Mouse (Mus musculus): ENCODE measurements around the gene Pam16. TPM values are rescaled to one million over a fixed set of nuclear protein-coding genes. Genes with fewer than 3 reads are reported as not detected.

The Pam16 gene
- 127 and 131 TPM in 2 replicates for total RNA-seq (2012; rRNA removed)

DNA sequence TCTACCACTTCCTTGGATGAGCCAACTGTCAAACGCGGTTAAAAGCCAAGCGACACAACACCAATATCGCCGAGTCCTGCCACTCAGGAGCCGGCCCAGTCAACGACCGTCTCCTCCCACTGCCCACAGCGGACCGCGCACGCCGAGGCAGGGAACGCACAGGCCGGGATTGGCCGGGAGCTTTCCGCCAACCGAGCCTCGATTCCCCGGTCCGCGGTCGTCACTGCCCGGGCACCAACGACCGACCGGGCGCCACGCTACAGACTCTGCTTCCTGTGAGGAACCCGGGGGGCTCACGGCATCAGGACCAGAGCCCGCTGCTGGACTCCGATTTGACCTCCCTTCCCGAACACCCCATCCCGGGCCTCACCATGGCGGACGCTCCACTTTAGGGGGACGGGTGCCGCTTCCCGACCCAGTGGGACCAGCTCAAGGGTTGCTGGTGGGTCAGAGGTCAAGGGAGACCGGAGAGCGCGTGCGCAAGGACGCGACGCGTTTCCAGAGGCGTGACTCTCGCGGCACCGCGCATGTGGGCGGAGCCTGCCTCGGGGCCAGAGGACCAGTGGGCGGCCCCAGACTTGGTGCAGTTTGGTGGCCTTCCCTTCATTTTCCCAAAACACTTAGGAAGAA lies at the start of gene Pam16:
Gene Pam16, minus strand, starts transcription at position 508 of the 630 bp plus-strand sequence.
- Histone ChIP-seq H3K27ac (ENCODE audit: insufficient read depth, low read depth, low read length, poor library complexity, severe bottlenecking) (peak within 1 kb of the TSS; percentile 50; the same call in 1 of the 2 replicates), H3K4me1 (ENCODE audit: control insufficient read depth in 2 of 2, insufficient read depth in 2 of 2, low read length in 2 of 2, poor library complexity in 1 of 2) (peaks cover 3 to 9% of the 10 kb centered on the region in 2 experiments; a peak in 3 of 4 replicates), H3K4me3 (ENCODE audit: insufficient read depth in 1 of 2, low read depth in 1 of 2, low read length in 2 of 2, poor library complexity in 1 of 2, severe bottlenecking in 1 of 2) (peak within 1 kb of the TSS; percentile 69 to 78), H3K9ac (ENCODE audit: insufficient read depth, low read depth, low read length, poor library complexity, severe bottlenecking) (peak within 1 kb of the TSS; percentile 78), H3K9me3 (ENCODE audit: control insufficient read depth, insufficient read depth, low read depth, low read length) (no peaks in the 10 kb centered on the region), H3K36me3 (ENCODE audit: control insufficient read depth, insufficient read depth, low read length, poor library complexity, severe bottlenecking) (no peaks in the 10 kb centered on the region; the same call in 1 of the 2 replicates)
- TF ChIP-seq CHD2 (IDR thresholded peaks at IDR 0.05; ENCODE audit: low read depth, low read length) (peak; percentile 86), HCFC1 (IDR thresholded peaks at IDR 0.05; ENCODE audit: borderline replicate concordance, insufficient read depth, low read length) (peak; percentile 42; the same call in 1 of the 2 replicates), MAFK (IDR thresholded peaks at IDR 0.05; ENCODE audit: insufficient read depth, low read depth, low read length) (no peak), ZNF384 (IDR thresholded peaks at IDR 0.05; ENCODE audit: low read depth, low read length) (no peak), ZC3H11A (IDR thresholded peaks at IDR 0.05; ENCODE audit: borderline replicate concordance, low read depth, low read length) (no peak)
- in situ Hi-C loops (cut with MboI; ENCODE audit: low sequenced_read_pairs in 2 of 2, unreplicated experiment in 2 of 2): no loop called here
- DNase-seq (ENCODE audit: low read depth, low spot score): peak; percentile 88

DNA sequence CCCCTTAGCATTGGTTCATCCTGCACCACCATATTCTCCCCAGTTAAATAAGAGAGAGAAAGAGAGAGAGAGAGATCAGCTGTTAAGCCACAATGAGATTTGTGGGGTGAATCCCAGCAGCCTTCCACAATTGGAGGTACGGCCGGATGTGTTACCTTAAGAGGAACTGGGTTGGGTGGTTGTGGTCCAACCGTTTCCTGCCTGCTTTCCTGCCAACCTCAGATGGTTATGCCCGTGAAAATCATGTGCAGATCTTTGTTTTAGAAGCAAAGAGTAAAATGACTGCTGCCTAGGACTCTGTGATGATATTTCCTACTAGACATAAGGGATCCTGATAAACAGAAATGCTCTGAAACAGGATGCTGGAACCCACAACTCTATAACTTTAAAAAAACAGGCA lies 49.3 kb upstream of the Pam16 start:
- in situ Hi-C loops (cut with MboI; ENCODE audit: low sequenced_read_pairs in 2 of 2, unreplicated experiment in 2 of 2): no loop called here
- Histone ChIP-seq H3K9me3 (ENCODE audit: control insufficient read depth, insufficient read depth, low read depth, low read length) (no peaks in the 10 kb centered on the region), H3K36me3 (ENCODE audit: control insufficient read depth, insufficient read depth, low read length, poor library complexity, severe bottlenecking) (peaks cover 21% of the 10 kb centered on the region), H3K4me3 (ENCODE audit: insufficient read depth in 1 of 2, low read depth in 1 of 2, low read length in 2 of 2, poor library complexity in 1 of 2, severe bottlenecking in 1 of 2) (no peak overlapping the region), H3K27ac (ENCODE audit: insufficient read depth, low read depth, low read length, poor library complexity, severe bottlenecking) (no peak overlapping the region), H3K4me1 (ENCODE audit: control insufficient read depth in 2 of 2, insufficient read depth in 2 of 2, low read length in 2 of 2, poor library complexity in 1 of 2) (no peaks in the 10 kb centered on the region), H3K9ac (ENCODE audit: insufficient read depth, low read depth, low read length, poor library complexity, severe bottlenecking) (no peak overlapping the region)
- TF ChIP-seq MAFK (IDR thresholded peaks at IDR 0.05; ENCODE audit: insufficient read depth, low read depth, low read length) (no peak), ZNF384 (IDR thresholded peaks at IDR 0.05; ENCODE audit: low read depth, low read length) (no peak), HCFC1 (IDR thresholded peaks at IDR 0.05; ENCODE audit: borderline replicate concordance, insufficient read depth, low read length) (no peak), ZC3H11A (IDR thresholded peaks at IDR 0.05; ENCODE audit: borderline replicate concordance, low read depth, low read length) (no peak)
- DNase-seq (ENCODE audit: low read depth, low spot score): no peak

DNA sequence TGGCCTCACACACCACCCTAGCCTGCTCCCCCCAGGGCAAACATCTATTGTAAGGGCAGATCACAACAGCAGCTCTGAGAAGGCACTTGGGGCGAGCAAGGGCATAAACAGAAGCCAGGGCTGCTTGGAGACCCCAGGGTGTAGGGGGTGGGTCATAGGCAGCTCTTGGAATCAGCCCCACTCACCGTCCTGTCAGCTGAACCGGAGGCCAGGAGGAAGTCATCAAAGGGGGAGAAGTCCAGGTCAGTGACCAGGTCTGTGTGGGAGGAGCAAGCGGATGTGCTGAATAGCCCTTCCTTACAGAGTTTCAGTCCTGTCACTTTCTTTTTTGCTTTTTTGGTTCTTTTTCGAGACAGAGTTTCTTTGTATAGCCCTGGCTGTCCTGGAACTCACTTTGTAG lies 45.5 kb upstream of the Pam16 start:
- Histone ChIP-seq H3K9me3 (ENCODE audit: control insufficient read depth, insufficient read depth, low read depth, low read length) (no peaks in the 10 kb centered on the region), H3K36me3 (ENCODE audit: control insufficient read depth, insufficient read depth, low read length, poor library complexity, severe bottlenecking) (peaks cover 13% of the 10 kb centered on the region; the same call in 1 of the 2 replicates)
- in situ Hi-C loops (cut with MboI; ENCODE audit: low sequenced_read_pairs in 2 of 2, unreplicated experiment in 2 of 2): no loop called here

DNA sequence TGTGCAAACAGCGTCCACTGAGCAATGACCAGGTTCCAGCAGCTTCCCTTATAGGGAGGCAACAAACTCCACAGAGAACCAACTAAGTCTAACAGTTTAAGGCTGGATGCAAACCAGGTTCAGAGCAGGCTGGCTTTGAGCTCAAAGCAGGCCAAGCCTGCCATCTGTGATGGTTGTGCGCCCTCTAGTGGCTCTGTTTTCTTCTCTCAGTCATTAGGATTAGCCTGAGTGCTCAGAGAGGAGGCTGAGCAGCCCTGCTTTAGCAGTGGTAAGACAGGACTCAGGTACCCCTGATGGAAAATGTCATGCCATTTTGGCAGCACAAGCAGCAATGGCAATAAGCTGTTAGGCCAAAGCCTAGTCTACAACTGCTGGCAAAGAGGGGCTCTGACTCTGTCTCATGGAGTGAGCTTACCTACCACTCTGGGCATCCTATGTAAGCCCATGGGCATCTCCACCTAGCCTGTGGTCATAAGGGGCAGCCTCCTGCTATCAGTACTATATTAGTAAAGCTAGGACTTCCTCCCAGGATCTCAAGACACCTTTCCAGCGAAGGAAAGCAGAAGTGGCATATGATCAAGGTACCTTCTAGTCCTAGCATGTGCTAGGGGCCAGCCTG lies 42.5 kb upstream of the Pam16 start:
- no peak for TF ChIP-seq HCFC1 (IDR thresholded peaks at IDR 0.05; ENCODE audit: borderline replicate concordance, insufficient read depth, low read length)
- no peak for TF ChIP-seq CHD2 (IDR thresholded peaks at IDR 0.05; ENCODE audit: low read depth, low read length)
- peak; percentile 80; the same call in 1 of the 2 replicates for TF ChIP-seq ZC3H11A (IDR thresholded peaks at IDR 0.05; ENCODE audit: borderline replicate concordance, low read depth, low read length)
- no peak for TF ChIP-seq MAFK (IDR thresholded peaks at IDR 0.05; ENCODE audit: insufficient read depth, low read depth, low read length)
- no peak for TF ChIP-seq ZNF384 (IDR thresholded peaks at IDR 0.05; ENCODE audit: low read depth, low read length)
- H3K4me3 ChIP-seq (ENCODE audit: insufficient read depth in 1 of 2, low read depth in 1 of 2, low read length in 2 of 2, poor library complexity in 1 of 2, severe bottlenecking in 1 of 2): no peak overlapping the region
- H3K27ac ChIP-seq (ENCODE audit: insufficient read depth, low read depth, low read length, poor library complexity, severe bottlenecking): no peak overlapping the region
- H3K9me3 ChIP-seq (ENCODE audit: control insufficient read depth, insufficient read depth, low read depth, low read length): no peaks in the 10 kb centered on the region
- peaks cover 8% of the 10 kb centered on the region; the same call in 1 of the 2 replicates for H3K36me3 ChIP-seq (ENCODE audit: control insufficient read depth, insufficient read depth, low read length, poor library complexity, severe bottlenecking)
- in situ Hi-C loops (cut with MboI; ENCODE audit: low sequenced_read_pairs in 2 of 2, unreplicated experiment in 2 of 2): loop anchor here in 1 of 2 experiments (5.0 kb wide), 1 partner anchor 35 kb away; no protein-coding TSS in a partner anchor
- no peak overlapping the region for H3K9ac ChIP-seq (ENCODE audit: insufficient read depth, low read depth, low read length, poor library complexity, severe bottlenecking)
- peaks cover 0 to 4% of the 10 kb centered on the region in 2 experiments; a peak in 1 of 4 replicates for H3K4me1 ChIP-seq (ENCODE audit: control insufficient read depth in 2 of 2, insufficient read depth in 2 of 2, low read length in 2 of 2, poor library complexity in 1 of 2)
- peak; percentile 80 for DNase-seq (ENCODE audit: low read depth, low spot score)

More for the DNA sequence above, 45.5 kb upstream of the Pam16 start:
- Histone ChIP-seq H3K9ac (ENCODE audit: insufficient read depth, low read depth, low read length, poor library complexity, severe bottlenecking) (no peak overlapping the region), H3K4me1 (ENCODE audit: control insufficient read depth in 2 of 2, insufficient read depth in 2 of 2, low read length in 2 of 2, poor library complexity in 1 of 2) (no peaks in the 10 kb centered on the region), H3K4me3 (ENCODE audit: insufficient read depth in 1 of 2, low read depth in 1 of 2, low read length in 2 of 2, poor library complexity in 1 of 2, severe bottlenecking in 1 of 2) (no peak overlapping the region), H3K27ac (ENCODE audit: insufficient read depth, low read depth, low read length, poor library complexity, severe bottlenecking) (no peak overlapping the region)
- TF ChIP-seq HCFC1 (IDR thresholded peaks at IDR 0.05; ENCODE audit: borderline replicate concordance, insufficient read depth, low read length): no peak
- TF ChIP-seq MAFK (IDR thresholded peaks at IDR 0.05; ENCODE audit: insufficient read depth, low read depth, low read length): no peak
- no peak for TF ChIP-seq ZNF384 (IDR thresholded peaks at IDR 0.05; ENCODE audit: low read depth, low read length)
- no peak for TF ChIP-seq CHD2 (IDR thresholded peaks at IDR 0.05; ENCODE audit: low read depth, low read length)
- TF ChIP-seq ZC3H11A (IDR thresholded peaks at IDR 0.05; ENCODE audit: borderline replicate concordance, low read depth, low read length): no peak
- DNase-seq (ENCODE audit: low read depth, low spot score): no peak
